Mouse (Mus musculus): Measurements from ENCODE around the gene Evc.

The Evc gene

GRCm38 (mm10) chr5:37310026-37310425 lies 26.7 kb downstream of the Evc start:
- DNase-seq (ENCODE audit: low spot score) = no peak

- DNase-seq (ENCODE audit: low spot score) = peak; percentile 15
Measured at GRCm38 (mm10) chr5:37298370-37298769, 38.3 kb downstream of the Evc start.

GRCm38 (mm10) chr5:37296717-37297116 lies 40.0 kb downstream of the Evc start:
- no peak for DNase-seq (ENCODE audit: low spot score)

GRCm38 (mm10) chr5:37290983-37291382 lies 45.7 kb downstream of the Evc start:
- peak; percentile 7 for DNase-seq (ENCODE audit: low spot score)

- peak; percentile 7 for DNase-seq (ENCODE audit: low spot score)
Measured at GRCm38 (mm10) chr5:37289236-37289635, 47.5 kb downstream of the Evc start.

- peak; percentile 7 for DNase-seq (ENCODE audit: low spot score)
Measured at GRCm38 (mm10) chr5:37288374-37288773, 48.3 kb downstream of the Evc start.

- DNase-seq (ENCODE audit: low spot score) = no peak
Measured at GRCm38 (mm10) chr5:37281021-37281420, 55.7 kb downstream of the Evc start.

GRCm38 (mm10) chr5:37263816-37264215 lies 72.9 kb downstream of the Evc start:
- DNase-seq (ENCODE audit: low spot score) = no peak

- no peak for DNase-seq (ENCODE audit: low spot score)
Measured at GRCm38 (mm10) chr5:37261734-37262133, 75.0 kb downstream of the Evc start.

GRCm38 (mm10) chr5:37257243-37257642 lies 79.5 kb downstream of the Evc start:
- no peak for DNase-seq (ENCODE audit: low spot score)

GRCm38 (mm10) chr5:37256823-37257222 lies 79.9 kb downstream of the Evc start:
- no peak for DNase-seq (ENCODE audit: low spot score)

- no peak for DNase-seq (ENCODE audit: low spot score)
Measured at GRCm38 (mm10) chr5:37254523-37254922, 82.2 kb downstream of the Evc start.

GRCm38 (mm10) chr5:37252101-37252804 lies 84.4 kb downstream of the Evc start:
- DNase-seq (ENCODE audit: low spot score) = no peak

GRCm38 (mm10) chr5:37251596-37251995 lies 85.1 kb downstream of the Evc start:
- no peak for DNase-seq (ENCODE audit: low spot score)

- no peak for DNase-seq (ENCODE audit: low spot score)
Measured at GRCm38 (mm10) chr5:37248870-37249269, 87.8 kb downstream of the Evc start.

- DNase-seq (ENCODE audit: low spot score) = no peak
Measured at GRCm38 (mm10) chr5:37247456-37247855, 89.2 kb downstream of the Evc start.

- DNase-seq (ENCODE audit: low spot score) = no peak
Measured at GRCm38 (mm10) chr5:37246138-37246910, 90.4 kb downstream of the Evc start.

- no peak for DNase-seq (ENCODE audit: low spot score)
Measured at GRCm38 (mm10) chr5:37245651-37246050, 91.0 kb downstream of the Evc start.

GRCm38 (mm10) chr5:37244666-37245242 lies 91.9 kb downstream of the Evc start:
- no peak for DNase-seq (ENCODE audit: low spot score)

- DNase-seq (ENCODE audit: low spot score) = no peak
Measured at GRCm38 (mm10) chr5:37244161-37244560, 92.5 kb downstream of the Evc start.

GRCm38 (mm10) chr5:37243169-37243886 lies 93.4 kb downstream of the Evc start:
- peak; percentile 29 for DNase-seq (ENCODE audit: low spot score)

- no peak for DNase-seq (ENCODE audit: low spot score)
Measured at GRCm38 (mm10) chr5:37242360-37243168, 94.1 kb downstream of the Evc start.
